Mouse (Mus musculus): ENCODE results near the gene Grik4.

GRCm38 (mm10) chr9:42816815-42817214 is 127.5 kb downstream of the Grik4 start:
- no peak for TF ChIP-seq CTCF (IDR thresholded peaks at IDR 0.05; ENCODE audit: insufficient read depth, low read depth, low read length)
- no peak for TF ChIP-seq POLR2A (IDR thresholded peaks at IDR 0.05; ENCODE audit: insufficient read depth, low read depth, low read length)

Data from olfactory bulb, adult 2 months (tissue).